Mouse (Mus musculus): ENCODE measurements around the gene Chrm1. TPM values are rescaled to one million over a fixed set of nuclear protein-coding genes. Genes with fewer than 3 reads are reported as not detected.

Gene Chrm1
- polyA plus RNA-seq, 1 experiment from 2014 or later, result 0.26 TPM

DNA sequence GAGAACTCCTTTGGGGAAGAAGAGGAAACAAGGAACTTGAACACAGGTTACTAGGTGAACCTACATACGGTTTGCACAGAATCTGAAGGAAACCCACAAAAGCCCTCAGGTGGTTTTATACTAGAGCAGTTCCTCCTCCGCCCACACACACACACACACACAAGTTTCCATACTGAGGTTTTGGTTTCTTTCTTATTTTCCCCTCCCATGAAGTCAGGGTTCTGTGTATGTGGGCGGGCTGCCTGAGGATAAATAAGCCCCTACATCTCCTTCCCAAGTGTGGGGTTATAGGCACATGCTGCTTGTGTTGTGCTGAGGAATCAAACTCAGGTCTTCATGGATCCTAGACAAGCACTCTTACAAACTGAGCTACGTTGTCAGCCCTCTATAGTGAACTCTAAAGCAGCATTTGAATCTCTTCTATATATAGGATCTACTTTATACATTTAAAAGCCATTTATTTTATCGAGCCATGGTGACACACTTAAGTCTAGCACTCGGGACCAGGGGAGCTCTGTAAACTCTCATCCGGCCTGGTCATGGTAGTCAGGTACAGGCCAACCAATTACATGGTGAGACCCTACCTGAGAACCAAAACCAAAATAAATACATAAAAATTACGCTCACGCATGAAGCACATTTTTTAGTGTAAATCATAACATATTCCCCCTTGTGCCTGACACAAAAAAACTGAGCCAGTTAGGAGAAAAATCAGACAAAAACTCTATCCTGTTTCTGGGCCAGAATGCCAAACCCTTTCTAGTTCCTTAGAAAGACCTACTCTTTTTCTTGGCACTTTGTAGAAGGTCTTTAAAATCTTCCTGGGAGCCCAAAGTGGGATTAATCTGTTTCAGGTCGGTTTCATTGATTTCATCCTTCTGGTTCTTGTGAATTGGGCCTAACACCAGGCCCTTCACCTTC lies 48.6 kb downstream of the Chrm1 start:
- WGBS, result 54% methylated on average over 10 of the region's 10 CpGs
- no peaks in the 10 kb centered on the region for H3K27me3 ChIP-seq (replicated peaks; ENCODE audit: control insufficient read depth, insufficient read depth, low read length)
- ATAC-seq (replicated peaks; ENCODE audit: low FRiP score, low TSS enrichment, low read depth), result no peak
- no peak for DNase-seq (ENCODE audit: low spot score)
- H3K27ac ChIP-seq (ENCODE audit: low read depth), result peak overlapping the region; percentile 95
- peak overlapping the region; percentile 82 for H3K4me2 ChIP-seq (ENCODE audit: low read length)
- H3K36me3 ChIP-seq (ENCODE audit: control insufficient read depth, insufficient read depth, low read length), result peaks cover 47% of the 10 kb centered on the region
- peak overlapping the region; percentile 90 for H3K9ac ChIP-seq (ENCODE audit: low read length)
- H3K4me1 ChIP-seq (replicated peaks; ENCODE audit: control insufficient read depth, insufficient read depth, low read length), result peaks cover 27% of the 10 kb centered on the region
- H3K9me3 ChIP-seq (ENCODE audit: control insufficient read depth, low read length), result no peaks in the 10 kb centered on the region
- peak overlapping the region; percentile 91 for H3K4me3 ChIP-seq (ENCODE audit: low read depth, low read length)

- Histone ChIP-seq H3K36me3 (ENCODE audit: control insufficient read depth, insufficient read depth, low read length) (peaks cover 40% of the 10 kb centered on the region), H3K4me3 (ENCODE audit: low read depth, low read length) (peak overlapping the region; percentile 91), H3K4me2 (ENCODE audit: low read length) (peak overlapping the region; percentile 82), H3K9ac (ENCODE audit: low read length) (peak overlapping the region; percentile 90), H3K4me1 (replicated peaks; ENCODE audit: control insufficient read depth, insufficient read depth, low read length) (peaks cover 27% of the 10 kb centered on the region), H3K9me3 (ENCODE audit: control insufficient read depth, low read length) (no peaks in the 10 kb centered on the region), H3K27me3 (replicated peaks; ENCODE audit: control insufficient read depth, insufficient read depth, low read length) (no peaks in the 10 kb centered on the region), H3K27ac (ENCODE audit: low read depth) (peak overlapping the region; percentile 95)
- WGBS, result under 1% methylated on average over 11 of the region's 13 CpGs
- peak; percentile 72 for ATAC-seq (replicated peaks; ENCODE audit: low FRiP score, low TSS enrichment, low read depth)
- peak; percentile 91 for DNase-seq (ENCODE audit: low spot score)
Measured at GRCm38 (mm10) chr19:8712870-8713305, 49.3 kb downstream of the Chrm1 start.

DNA sequence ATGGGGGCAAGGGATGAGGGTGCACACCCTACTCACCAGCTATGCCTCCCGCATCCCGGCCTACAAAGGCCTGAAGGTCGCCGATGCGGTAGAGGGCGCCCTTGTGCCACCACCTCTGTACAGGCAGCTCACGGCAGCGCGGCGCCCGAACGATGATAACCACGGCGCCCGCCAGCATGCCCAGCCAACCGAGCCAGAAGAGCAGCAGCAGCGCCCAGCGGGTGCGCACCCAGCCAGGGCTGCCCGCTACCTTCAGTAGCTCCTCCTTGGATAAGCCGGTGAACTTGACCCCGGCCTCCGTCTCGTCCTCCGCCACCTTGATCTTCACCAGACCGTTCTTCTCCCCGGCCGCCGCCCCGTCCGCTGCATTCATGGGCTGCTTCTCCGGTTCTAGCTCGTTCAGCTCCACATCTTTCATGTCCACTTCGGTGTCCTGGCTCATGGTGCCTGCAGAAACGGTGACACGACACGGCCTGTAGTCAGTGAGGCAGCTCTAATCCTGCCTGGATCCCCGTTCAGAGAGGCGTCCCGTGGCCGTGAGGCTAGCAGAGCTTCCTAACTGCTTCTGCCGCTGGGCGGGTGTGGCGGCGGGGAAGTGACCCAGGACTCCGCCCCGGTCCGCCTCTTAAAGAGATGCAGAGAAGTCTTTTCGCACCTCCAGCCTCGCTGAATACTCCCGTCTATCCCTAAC lies 49.9 kb downstream of the Chrm1 start:
- H3K27ac ChIP-seq (ENCODE audit: low read depth), result peak overlapping the region; percentile 95
- peak overlapping the region; percentile 91 for H3K4me3 ChIP-seq (ENCODE audit: low read depth, low read length)
- no peaks in the 10 kb centered on the region for H3K27me3 ChIP-seq (replicated peaks; ENCODE audit: control insufficient read depth, insufficient read depth, low read length)
- WGBS, result under 1% methylated on average over 51 of the region's 51 CpGs
- H3K9me3 ChIP-seq (ENCODE audit: control insufficient read depth, low read length), result no peaks in the 10 kb centered on the region
- ATAC-seq (replicated peaks; ENCODE audit: low FRiP score, low TSS enrichment, low read depth) (peak; percentile 92), DNase-seq (ENCODE audit: low spot score) (peak; percentile 95)
- peak overlapping the region; percentile 90 for H3K9ac ChIP-seq (ENCODE audit: low read length)
- peak overlapping the region; percentile 82 for H3K4me2 ChIP-seq (ENCODE audit: low read length)
- H3K4me1 ChIP-seq (replicated peaks; ENCODE audit: control insufficient read depth, insufficient read depth, low read length), result peaks cover 27% of the 10 kb centered on the region
- peaks cover 35% of the 10 kb centered on the region for H3K36me3 ChIP-seq (ENCODE audit: control insufficient read depth, insufficient read depth, low read length)

- peaks cover 27% of the 10 kb centered on the region for H3K4me1 ChIP-seq (replicated peaks; ENCODE audit: control insufficient read depth, insufficient read depth, low read length)
- H3K4me3 ChIP-seq (ENCODE audit: low read depth, low read length), result peak overlapping the region; percentile 91
- no peaks in the 10 kb centered on the region for H3K9me3 ChIP-seq (ENCODE audit: control insufficient read depth, low read length)
- H3K36me3 ChIP-seq (ENCODE audit: control insufficient read depth, insufficient read depth, low read length), result peaks cover 28% of the 10 kb centered on the region
- peak overlapping the region; percentile 90 for H3K9ac ChIP-seq (ENCODE audit: low read length)
- WGBS, result 6% methylated on average over 13 of the region's 13 CpGs
- H3K4me2 ChIP-seq (ENCODE audit: low read length), result peak overlapping the region; percentile 82
- no peak for DNase-seq (ENCODE audit: low spot score)
- H3K27me3 ChIP-seq (replicated peaks; ENCODE audit: control insufficient read depth, insufficient read depth, low read length), result no peaks in the 10 kb centered on the region
- H3K27ac ChIP-seq (ENCODE audit: low read depth), result peak overlapping the region; percentile 95
- no peak for ATAC-seq (replicated peaks; ENCODE audit: low FRiP score, low TSS enrichment, low read depth)
Measured at GRCm38 (mm10) chr19:8713997-8714652, 50.5 kb downstream of the Chrm1 start.

GRCm38 (mm10) chr19:8714653-8715481 lies 51.3 kb downstream of the Chrm1 start:
- Histone ChIP-seq H3K4me2 (ENCODE audit: low read length) (no peak overlapping the region), H3K27ac (ENCODE audit: low read depth) (no peak overlapping the region), H3K9me3 (ENCODE audit: control insufficient read depth, low read length) (no peaks in the 10 kb centered on the region), H3K36me3 (ENCODE audit: control insufficient read depth, insufficient read depth, low read length) (peaks cover 21% of the 10 kb centered on the region), H3K9ac (ENCODE audit: low read length) (no peak overlapping the region), H3K27me3 (replicated peaks; ENCODE audit: control insufficient read depth, insufficient read depth, low read length) (no peaks in the 10 kb centered on the region), H3K4me3 (ENCODE audit: low read depth, low read length) (no peak overlapping the region), H3K4me1 (replicated peaks; ENCODE audit: control insufficient read depth, insufficient read depth, low read length) (peaks cover 27% of the 10 kb centered on the region)
- 80% methylated on average over 10 of the region's 10 CpGs for WGBS
- no peak for DNase-seq (ENCODE audit: low spot score)
- no peak for ATAC-seq (replicated peaks; ENCODE audit: low FRiP score, low TSS enrichment, low read depth)

DNA sequence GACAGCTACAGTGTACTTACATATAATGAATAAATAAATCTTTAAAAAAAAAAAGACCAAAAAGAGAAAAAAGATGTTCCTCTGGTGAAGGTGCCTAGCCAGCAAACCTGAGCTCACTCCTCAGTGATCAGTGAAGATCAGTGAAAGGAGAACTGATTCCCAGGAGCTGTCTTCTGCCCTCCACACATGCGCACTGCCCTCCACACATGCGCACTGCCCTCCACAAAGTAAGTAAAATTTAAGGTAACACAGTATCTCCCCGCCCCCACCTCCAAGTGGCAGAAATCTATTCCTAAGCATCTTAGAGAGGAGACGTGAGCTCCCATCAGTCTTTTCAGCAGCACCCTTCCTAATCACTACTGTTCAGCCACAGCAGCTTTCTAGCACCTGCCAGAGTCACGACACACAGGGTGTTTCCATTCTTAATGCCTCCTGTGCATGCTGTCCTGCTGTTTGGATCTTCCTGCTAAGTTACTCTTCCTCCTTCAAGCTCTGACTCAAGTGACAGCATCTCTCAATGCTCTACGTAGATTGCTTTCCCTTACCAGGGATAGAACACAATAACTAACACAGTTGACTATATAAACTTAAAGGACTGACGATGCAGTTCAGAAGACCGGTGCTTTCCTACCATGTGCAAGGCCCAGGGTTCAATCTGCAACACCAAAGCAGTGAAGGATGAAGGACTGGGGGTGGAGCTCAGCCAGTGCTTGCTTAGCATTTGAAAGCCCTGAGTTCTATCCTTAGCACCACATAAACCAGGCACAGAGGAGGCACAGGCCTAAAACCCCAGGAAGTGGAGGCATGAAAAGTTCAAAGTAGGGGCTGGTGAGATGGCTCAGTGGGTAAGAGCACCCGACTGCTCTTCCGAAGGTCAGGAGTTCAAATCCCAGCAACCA lies 52.5 kb downstream of the Chrm1 start:
- Histone ChIP-seq H3K9me3 (ENCODE audit: control insufficient read depth, low read length) (no peaks in the 10 kb centered on the region), H3K4me2 (ENCODE audit: low read length) (no peak overlapping the region), H3K27ac (ENCODE audit: low read depth) (no peak overlapping the region), H3K36me3 (ENCODE audit: control insufficient read depth, insufficient read depth, low read length) (peaks cover 10% of the 10 kb centered on the region), H3K9ac (ENCODE audit: low read length) (no peak overlapping the region), H3K4me3 (ENCODE audit: low read depth, low read length) (no peak overlapping the region), H3K27me3 (replicated peaks; ENCODE audit: control insufficient read depth, insufficient read depth, low read length) (no peaks in the 10 kb centered on the region), H3K4me1 (replicated peaks; ENCODE audit: control insufficient read depth, insufficient read depth, low read length) (peaks cover 23% of the 10 kb centered on the region)
- ATAC-seq (replicated peaks; ENCODE audit: low FRiP score, low TSS enrichment, low read depth) (no peak), DNase-seq (ENCODE audit: low spot score) (no peak)
- 74% methylated on average over 10 of the region's 10 CpGs for WGBS

DNA sequence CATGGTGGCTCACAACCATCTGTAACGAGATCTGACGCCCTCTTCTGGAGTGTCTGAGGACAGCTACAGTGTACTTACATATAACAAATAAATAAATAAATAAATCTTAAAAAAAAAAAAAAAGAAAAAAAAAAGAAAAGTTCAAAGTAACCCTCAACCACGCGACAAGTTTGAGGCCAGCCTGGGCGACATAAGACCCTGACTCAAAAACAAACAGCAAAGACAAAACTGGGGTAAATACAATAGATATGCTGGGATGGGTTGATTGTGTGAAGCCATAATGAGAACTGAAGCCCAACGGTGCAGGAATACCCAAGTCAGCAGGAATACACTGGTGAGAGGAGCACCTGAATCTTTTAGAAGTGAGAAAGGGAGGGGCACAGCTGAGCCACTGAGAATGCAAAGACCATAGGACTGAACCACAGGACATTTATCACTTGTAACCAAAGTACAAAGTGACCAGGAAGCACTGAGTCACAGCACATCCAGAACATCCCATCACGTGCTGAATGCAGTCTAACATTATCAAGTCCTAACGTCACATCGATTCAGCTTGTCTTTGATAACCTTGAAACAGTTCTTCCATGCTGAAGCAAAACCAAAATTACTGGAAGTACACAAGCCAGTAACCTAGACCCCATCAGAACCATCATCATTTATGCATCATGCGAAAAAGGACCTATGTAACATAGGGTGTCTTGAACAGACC lies 53.3 kb downstream of the Chrm1 start:
- WGBS, result 74% methylated on average over 8 of the region's 10 CpGs
- Histone ChIP-seq H3K36me3 (ENCODE audit: control insufficient read depth, insufficient read depth, low read length) (peaks cover 2% of the 10 kb centered on the region), H3K4me1 (replicated peaks; ENCODE audit: control insufficient read depth, insufficient read depth, low read length) (peaks cover 22% of the 10 kb centered on the region), H3K27me3 (replicated peaks; ENCODE audit: control insufficient read depth, insufficient read depth, low read length) (no peaks in the 10 kb centered on the region), H3K4me2 (ENCODE audit: low read length) (no peak overlapping the region), H3K27ac (ENCODE audit: low read depth) (no peak overlapping the region), H3K9ac (ENCODE audit: low read length) (no peak overlapping the region), H3K9me3 (ENCODE audit: control insufficient read depth, low read length) (no peaks in the 10 kb centered on the region), H3K4me3 (ENCODE audit: low read depth, low read length) (no peak overlapping the region)
- ATAC-seq (replicated peaks; ENCODE audit: low FRiP score, low TSS enrichment, low read depth) (no peak), DNase-seq (ENCODE audit: low spot score) (no peak)
